Mouse (Mus musculus) forelimb bud, embryonic 11.5 days (tissue): ENCODE results near the gene 1110032F04Rik.
"Not testable (repeated sequence)": the region's sequence is repeated elsewhere in the genome, so short reads cannot be mapped to it uniquely, and the experiment has no call there.

ENCODE experiments used
- DNase-seq: peaks from one replicate; pipeline ENCODE4 v3.0.0-alpha.2; 2012; ENCODE audit warnings: low read depth, low spot score

Gene 1110032F04Rik

GRCm38 (mm10) chr3:68869211-68869690 is at the start of gene 1110032F04Rik:
Gene 1110032F04Rik (plus strand): TSS chr3:68869586.
- DNase-seq = no peak

- DNase-seq = no peak
Measured at GRCm38 (mm10) chr3:68821406-68821805, 48.0 kb upstream of the 1110032F04Rik start.

- DNase-seq = peak; percentile 37
Measured at GRCm38 (mm10) chr3:68821926-68822341, 47.5 kb upstream of the 1110032F04Rik start.

- DNase-seq = no peak
Measured at GRCm38 (mm10) chr3:68823876-68824764, 45.3 kb upstream of the 1110032F04Rik start.

GRCm38 (mm10) chr3:68824765-68825090 is 44.7 kb upstream of the 1110032F04Rik start:
- no peak for DNase-seq

GRCm38 (mm10) chr3:68825151-68825550 is 44.2 kb upstream of the 1110032F04Rik start:
- DNase-seq = no peak

- no peak for DNase-seq
Measured at GRCm38 (mm10) chr3:68827671-68828070, 41.7 kb upstream of the 1110032F04Rik start.

- no peak for DNase-seq
Measured at GRCm38 (mm10) chr3:68829944-68830343, 39.4 kb upstream of the 1110032F04Rik start.

- no peak for DNase-seq
Measured at GRCm38 (mm10) chr3:68836857-68837499, 32.4 kb upstream of the 1110032F04Rik start.

- DNase-seq = no peak
Measured at GRCm38 (mm10) chr3:68840206-68840605, 29.2 kb upstream of the 1110032F04Rik start.

- no peak for DNase-seq
Measured at GRCm38 (mm10) chr3:68844025-68844424, 25.4 kb upstream of the 1110032F04Rik start.

GRCm38 (mm10) chr3:68848323-68848722 is 21.1 kb upstream of the 1110032F04Rik start:
- no peak for DNase-seq

- no peak for DNase-seq
Measured at GRCm38 (mm10) chr3:68852414-68852813, 17.0 kb upstream of the 1110032F04Rik start.

- DNase-seq = peak; percentile 48
Measured at GRCm38 (mm10) chr3:68869691-68870567, 543 bp downstream of the 1110032F04Rik start.

GRCm38 (mm10) chr3:68870568-68870950 is 1.2 kb downstream of the 1110032F04Rik start:
- DNase-seq = no peak

GRCm38 (mm10) chr3:68874079-68874478 is 4.7 kb downstream of the 1110032F04Rik start:
- no peak for DNase-seq

GRCm38 (mm10) chr3:68886845-68887244 is 17.5 kb downstream of the 1110032F04Rik start:
- no peak for DNase-seq

- no peak for DNase-seq
Measured at GRCm38 (mm10) chr3:68895426-68895825, 26.0 kb downstream of the 1110032F04Rik start.

GRCm38 (mm10) chr3:68897154-68897553 is 27.8 kb downstream of the 1110032F04Rik start:
- no peak for DNase-seq

GRCm38 (mm10) chr3:68902636-68903035 is 33.2 kb downstream of the 1110032F04Rik start:
- not testable (repeated sequence) for DNase-seq

- DNase-seq = no peak
Measured at GRCm38 (mm10) chr3:68904902-68905778, 35.8 kb downstream of the 1110032F04Rik start.
